Comparison of ENCODE assay signal across 7 mouse cellular contexts in the genomic region with DNA sequence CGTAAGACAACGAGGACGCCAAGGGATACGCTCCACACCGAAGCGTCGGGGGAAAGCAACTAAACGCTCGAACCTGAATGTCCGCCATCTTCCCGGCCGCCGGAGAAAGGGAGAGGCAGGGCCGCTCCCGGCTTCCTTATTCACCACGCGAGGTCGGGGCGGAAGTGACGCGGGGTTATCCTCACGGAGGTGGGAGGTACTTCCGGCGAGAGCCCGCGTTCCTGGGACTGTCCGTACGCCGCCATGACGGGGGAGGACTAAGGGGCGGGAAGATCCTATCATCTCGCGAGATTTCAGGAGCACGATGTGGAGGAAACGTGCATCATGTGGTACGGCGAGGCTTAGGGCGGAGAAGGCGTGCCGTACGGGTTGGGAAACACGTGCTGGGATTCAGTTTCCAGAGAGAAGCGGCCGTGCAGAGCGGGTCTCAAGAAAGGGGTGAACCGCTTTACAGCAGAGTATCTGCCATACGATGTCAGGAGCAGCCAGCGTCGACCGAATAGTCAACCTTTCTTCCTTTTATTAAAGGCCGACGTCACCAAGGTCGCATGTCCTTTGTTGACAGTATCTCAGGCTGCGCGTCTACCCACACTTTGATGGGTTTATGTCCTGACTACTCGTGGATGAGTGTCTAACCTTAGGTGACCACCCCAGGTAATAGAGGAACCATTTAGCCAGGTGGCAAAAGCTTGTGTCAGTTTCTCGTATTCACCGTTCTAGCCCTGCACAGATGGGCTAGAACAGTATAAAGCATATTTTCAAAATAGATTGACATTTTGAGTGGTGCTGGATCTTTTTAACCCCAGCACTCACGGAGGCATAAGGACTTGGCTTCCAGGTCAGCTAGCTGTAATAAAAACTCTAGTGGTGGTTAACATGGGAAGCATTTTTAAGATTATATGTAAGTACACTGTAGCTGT. TPM values are rescaled to one million over a fixed set of nuclear protein-coding genes. Genes with fewer than 3 reads are reported as not detected.
A peak's percentile ranks its signal among the peaks of the same experiment; 100 is the strongest.
DNase-seq lines count a peak whose midpoint lies in the region; ATAC-seq lines count a peak whose summit lies in the region.

A gene (minus strand): TSS at position 216 of the 920 bp plus-strand sequence.

- under 1% methylated on average over 59 of the region's 59 CpGs for WGBS in intestine, embryonic 15.5 days
- 1% methylated on average over 59 of the region's 59 CpGs for WGBS in midbrain, embryonic 10.5 days

- H3K4me3 ChIP-seq in intestine, embryonic 15.5 days (replicated peaks): peak within 1 kb of the TSS; percentile 86
- peak within 1 kb of the TSS; percentile 95 for H3K4me3 ChIP-seq in midbrain, embryonic 10.5 days

- no peaks in the 10 kb centered on the region for H3K27me3 ChIP-seq in intestine, embryonic 15.5 days (replicated peaks)
- H3K27me3 ChIP-seq in midbrain, embryonic 10.5 days (ENCODE audit: low read depth, poor library complexity, severe bottlenecking): no peaks in the 10 kb centered on the region

- H3K4me2 ChIP-seq in intestine, embryonic 15.5 days (replicated peaks): peak within 1 kb of the TSS; percentile 74

- peaks cover 40% of the 10 kb centered on the region for H3K4me1 ChIP-seq in intestine, embryonic 15.5 days (replicated peaks)
- H3K4me1 ChIP-seq in midbrain, embryonic 10.5 days: peaks cover 61% of the 10 kb centered on the region

- peak within 1 kb of the TSS; percentile 95 for H3K9ac ChIP-seq in intestine, embryonic 15.5 days

- peaks cover 51% of the 10 kb centered on the region for H3K36me3 ChIP-seq in intestine, embryonic 15.5 days
- peaks cover 75% of the 10 kb centered on the region for H3K36me3 ChIP-seq in midbrain, embryonic 10.5 days

- peak; percentile 83 for ATAC-seq in intestine, embryonic 15.5 days

- H3K9me3 ChIP-seq in intestine, embryonic 15.5 days: no peaks in the 10 kb centered on the region
- H3K9me3 ChIP-seq in midbrain, embryonic 10.5 days (replicated peaks): no peaks in the 10 kb centered on the region

- H3K27ac ChIP-seq in intestine, embryonic 15.5 days: peak within 1 kb of the TSS; percentile 90
- peak within 1 kb of the TSS; percentile 95 for H3K27ac ChIP-seq in midbrain, embryonic 10.5 days (replicated peaks)

- intact Hi-C loops in gastrocnemius, postnatal 36 days (cut with DNase I): loop anchor here (5.0 kb wide), 1 partner anchor 42 kb away; no protein-coding TSS in a partner anchor
- intact Hi-C loops in left cerebral cortex, postnatal 25 days (cut with DNase I): no loop called here

- peak; percentile 99 for DNase-seq in adrenal gland, adult 2 months
- DNase-seq in embryo, embryonic 11.5 days (ENCODE audit: low read depth, low spot score): peak; percentile 100
- DNase-seq in gastrocnemius, postnatal 36 days: peak; percentile 96 to 99
- peak; percentile 99 for DNase-seq in left cerebral cortex, postnatal 25 days (ENCODE audit: low spot score in 2 of 2)
- DNase-seq in midbrain, embryonic 10.5 days (ENCODE audit: low spot score): peak; percentile 100
- peak; percentile 96 for DNase-seq in right cerebral cortex, postnatal 4 days

RNA-seq across cellular contexts. Expression of the gene that starts here (rescaled TPM):
- total RNA-seq in adrenal gland, adult 2 months (2021): 1,000 to 10,000 TPM; 1,290 to 1,478 TPM
- polyA plus RNA-seq in adrenal gland, adult 2 months (2012; rRNA removed): 60.0 and 80.0 TPM in 2 replicates
- total RNA-seq in gastrocnemius, postnatal 36 days (2021): 100 to 1,000 TPM; 388 to 460 TPM
- 1,711 TPM in 2 replicates for polyA plus RNA-seq in intestine, embryonic 15.5 days (2015; fragmentation: Nextera tagmentation; extraction: Ambion mirVana)
- 100 to 1,000 TPM; 410 to 413 TPM for total RNA-seq in left cerebral cortex, postnatal 25 days (2021)
- 1,493 and 1,787 TPM in 2 replicates for polyA plus RNA-seq in midbrain, embryonic 10.5 days (2016; fragmentation: Nextera tagmentation; extraction: Ambion mirVana)

Comparison
In these comparisons a context has a peak if more than half of its experiments do, and no peak if none do; other contexts are left out.
1. Peak in every context shown above with its lines: DNase-seq, ATAC-seq, H3K4me3 ChIP-seq and H3K27ac ChIP-seq.
2. RNA of the gene that starts here (polyA plus RNA-seq): 1,493 to 1,787 TPM in midbrain, embryonic 10.5 days and 1,711 TPM in intestine, embryonic 15.5 days; 60.0 to 80.0 TPM in adrenal gland, adult 2 months; every median in the first group is over 10 times any median in the second.